Mouse (Mus musculus) forebrain, postnatal 0 days (tissue): ENCODE measurements around the gene Tas2r144. TPM values are rescaled to one million over a fixed set of nuclear protein-coding genes. Genes with fewer than 3 reads are reported as not detected.

ENCODE experiments used
- ATAC-seq: fragments of 200-750 bp; cut with Nextera tagmentation; 2 replicates; pipeline ENCODE4 v1.8.0; 2017; ENCODE audit warnings: mild to moderate bottlenecking, moderate library complexity
- DNase-seq: peaks from one replicate; pipeline ENCODE4 v3.0.0-alpha.2; 2015
- H3K27ac ChIP-seq: fragments of 300-500 bp; sonication (generic); 2 replicates; pipeline ENCODE4 v1.5.1; 2014; ENCODE audit warnings: low read depth, mild to moderate bottlenecking, antibody characterized with exemption, low read length, moderate library complexity, mixed read lengths
- H3K27me3 ChIP-seq: fragments of 300-500 bp; sonication (generic); 2 replicates; pipeline ENCODE4 v1.6.1; 2014; ENCODE audit warnings: mild to moderate bottlenecking, low read length, mixed read lengths; ENCODE audit not compliant: insufficient read depth
- H3K36me3 ChIP-seq: fragments of 300-500 bp; sonication (generic); 2 replicates; pipeline ENCODE4 v1.6.1; 2014; ENCODE audit warnings: mild to moderate bottlenecking, moderate library complexity; ENCODE audit not compliant: insufficient read depth
- H3K4me1 ChIP-seq: fragments of 300-500 bp; sonication (generic); 2 replicates; pipeline ENCODE4 v1.6.1; 2014; ENCODE audit warnings: antibody characterized with exemption; ENCODE audit not compliant: insufficient read depth
- H3K4me2 ChIP-seq: fragments of 300-500 bp; sonication (generic); 2 replicates; pipeline ENCODE4 v1.6.1; 2014; ENCODE audit warnings: low read depth, mild to moderate bottlenecking, moderate library complexity
- H3K4me3 ChIP-seq: fragments of 300-500 bp; sonication (generic); 2 replicates; pipeline ENCODE4 v1.5.1; 2014; ENCODE audit warnings: low read depth, low read length, mixed read lengths
- H3K9ac ChIP-seq: fragments of 300-500 bp; sonication (generic); 2 replicates; pipeline ENCODE4 v1.6.1; 2014; ENCODE audit warnings: mild to moderate bottlenecking
- H3K9me3 ChIP-seq: fragments of 300-500 bp; sonication (generic); 2 replicates; pipeline ENCODE4 v1.6.1; 2016; ENCODE audit warnings: low read length
- CTCF ChIP-seq: sonication (generic); IDR thresholded peaks from 2 replicates; pipeline ENCODE4 v1.5.1; 2016; ENCODE audit warnings: antibody characterized with exemption, control low read depth, low read depth
- WGBS: fragments of 180-500 bp; shearing (Covaris S2); extraction: QIAGEN DNeasy Blood & Tissue Kit; methylation state at CpG from one replicate; pipeline ENCODE4 v1.1.7; 2014; 5-methylcytosine and 5-hydroxymethylcytosine counted together
- polyA plus RNA-seq: library from polyadenylated mRNA; unstranded; fragments of >200 nt; fragmentation: Nextera tagmentation; extraction: Ambion mirVana; gene quantifications from 2 replicates; pipeline ENCODE4 v1.2.1, GENCODE M21; 2015
- total RNA-seq: library from RNA; depleted of rRNA; stranded (reverse); fragments of >200 nt; gene quantifications from 2 replicates; pipeline ENCODE4 v1.2.3, GENCODE M21; 2014; rRNA removed

Gene Tas2r144
- total RNA-seq, result not detected in 2 replicates
- polyA plus RNA-seq, result not detected in 2 replicates

DNA sequence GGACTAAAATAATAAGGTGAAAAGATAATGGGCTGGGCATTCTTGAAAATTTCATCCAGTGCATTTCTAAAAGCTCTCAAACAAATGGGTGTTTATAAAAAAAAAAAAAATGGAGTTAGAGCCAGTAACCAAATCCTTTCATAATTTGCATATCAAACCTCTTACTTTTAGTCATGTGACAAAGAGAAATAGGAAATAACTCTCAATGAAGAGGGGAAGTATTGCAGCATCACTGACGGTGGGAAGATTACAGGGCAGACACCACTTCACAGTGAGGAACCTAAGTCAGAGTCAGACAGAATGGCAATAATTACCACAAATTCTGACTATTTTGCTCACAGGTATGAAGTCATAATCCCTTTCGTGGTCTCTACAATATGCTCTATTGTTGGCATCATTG, at the start of gene Tas2r144:
Tas2r144 (plus strand) TSS at position 301 of the 400 bp plus-strand sequence.
- Histone ChIP-seq H3K9ac (no peak within 1 kb of the TSS), H3K36me3 (no peaks in the 10 kb centered on the region), H3K27me3 (no peaks in the 10 kb centered on the region), H3K9me3 (no peaks in the 10 kb centered on the region), H3K4me1 (no peaks in the 10 kb centered on the region), H3K27ac (no peak within 1 kb of the TSS), H3K4me3 (no peak within 1 kb of the TSS), H3K4me2 (no peak within 1 kb of the TSS)
- DNase-seq (no peak), ATAC-seq (no peak)
- TF ChIP-seq CTCF, result no peak
- WGBS, result 82% methylated on average over 2 of the region's 2 CpGs

DNA sequence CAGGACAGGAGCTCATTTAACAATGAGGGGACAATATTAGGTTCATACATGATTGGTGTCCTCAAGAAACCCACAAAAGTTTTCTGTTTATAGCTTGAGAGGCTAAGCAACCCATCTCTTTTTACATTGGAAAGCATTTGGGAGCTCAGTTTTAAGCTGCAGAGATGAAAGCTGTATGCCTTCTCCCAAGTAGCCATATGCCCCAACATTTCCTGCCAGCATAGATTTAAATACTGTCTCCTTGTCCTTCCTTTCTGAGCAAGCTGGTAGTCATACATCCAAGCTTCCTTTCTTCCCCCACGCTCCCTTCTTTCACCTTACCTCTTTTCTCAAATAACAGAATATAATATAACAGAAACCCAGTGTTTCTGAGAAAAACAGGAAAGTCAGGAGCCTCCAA, 32.7 kb upstream of the Tas2r144 start:
- no peak for TF ChIP-seq CTCF
- 48% methylated on average over 1 of the region's 1 CpGs for WGBS
- DNase-seq (peak; percentile 53), ATAC-seq (peak; percentile 76)
- Histone ChIP-seq H3K27me3 (no peaks in the 10 kb centered on the region), H3K27ac (peak overlapping the region; percentile 23; the same call in 1 of the 2 replicates), H3K9me3 (no peaks in the 10 kb centered on the region), H3K4me1 (no peaks in the 10 kb centered on the region), H3K9ac (no peak overlapping the region), H3K36me3 (no peaks in the 10 kb centered on the region), H3K4me2 (no peak overlapping the region), H3K4me3 (no peak overlapping the region)

DNA sequence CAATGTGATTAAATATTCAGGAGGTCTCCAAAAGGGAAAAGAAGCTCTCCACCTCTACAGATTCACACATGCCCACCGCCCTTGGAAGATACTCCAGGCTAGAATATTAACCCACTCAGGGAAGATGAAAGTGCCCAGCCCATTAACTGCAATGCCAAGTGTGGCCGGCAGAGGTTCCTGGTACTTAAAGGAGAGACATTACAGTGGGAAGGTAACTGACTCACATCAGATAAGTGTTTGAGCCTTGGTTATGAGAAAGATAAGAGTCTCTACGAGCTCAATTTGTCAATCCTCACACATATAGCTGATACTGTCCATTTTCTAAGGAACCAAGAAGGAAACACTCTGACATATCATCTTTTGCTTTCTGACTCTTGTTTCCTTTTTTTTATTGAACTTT, 28.9 kb upstream of the Tas2r144 start:
- 64% methylated on average over 3 of the region's 3 CpGs for WGBS
- no peaks in the 10 kb centered on the region for H3K4me1 ChIP-seq
- no peak for ATAC-seq

DNA sequence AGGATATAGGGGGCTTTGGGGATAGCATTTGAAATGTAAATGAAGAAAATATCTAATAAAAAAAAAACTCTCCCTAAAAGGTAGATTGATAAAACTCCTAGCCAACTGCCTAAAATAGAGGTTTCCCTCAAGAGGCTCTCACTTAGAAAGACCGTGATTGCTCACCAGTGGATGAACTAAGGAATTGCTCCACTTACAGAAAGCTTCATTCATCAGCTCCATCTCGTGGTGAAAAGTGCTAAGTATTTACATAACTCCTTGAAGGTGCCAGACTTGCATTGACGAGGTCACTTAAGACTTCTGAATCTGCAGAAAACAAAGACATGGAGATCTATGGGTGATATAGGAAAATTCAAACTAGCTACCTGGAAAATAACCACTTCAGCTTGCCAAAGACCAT, 17.4 kb upstream of the Tas2r144 start:
- WGBS, result 26% methylated on average over 3 of the region's 3 CpGs
- ATAC-seq (peak; percentile 82), DNase-seq (peak; percentile 72)
- peak; percentile 78 for TF ChIP-seq CTCF
- Histone ChIP-seq H3K27ac (no peak overlapping the region), H3K9me3 (no peaks in the 10 kb centered on the region), H3K9ac (no peak overlapping the region), H3K36me3 (no peaks in the 10 kb centered on the region), H3K4me3 (no peak overlapping the region), H3K27me3 (no peaks in the 10 kb centered on the region), H3K4me2 (no peak overlapping the region), H3K4me1 (no peaks in the 10 kb centered on the region)

More for the DNA sequence above, 28.9 kb upstream of the Tas2r144 start:
- Histone ChIP-seq H3K4me2 (no peak overlapping the region), H3K9ac (no peak overlapping the region), H3K27me3 (no peaks in the 10 kb centered on the region), H3K27ac (no peak overlapping the region), H3K36me3 (no peaks in the 10 kb centered on the region), H3K4me3 (no peak overlapping the region), H3K9me3 (no peaks in the 10 kb centered on the region)
- TF ChIP-seq CTCF, result no peak
- DNase-seq, result no peak

DNA sequence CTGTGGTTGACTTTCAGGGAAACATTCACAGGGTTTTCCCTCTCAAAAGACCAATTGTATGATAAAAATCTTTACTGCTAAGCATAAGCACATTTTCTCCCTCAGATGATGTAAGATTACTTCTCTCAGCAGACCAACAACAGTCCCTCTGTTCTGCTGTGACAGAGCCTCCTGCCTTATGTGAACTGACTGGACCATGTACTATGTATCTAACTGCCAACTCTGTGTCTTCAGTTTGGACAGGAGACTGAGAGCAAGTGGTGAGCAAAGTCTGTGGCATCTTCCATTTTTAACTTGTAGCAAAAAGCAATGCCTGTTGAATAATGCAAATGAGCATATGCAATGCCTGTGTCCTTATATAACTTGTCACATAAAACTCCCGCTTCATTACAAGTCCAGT, 15.6 kb upstream of the Tas2r144 start:
- no peaks in the 10 kb centered on the region for H3K4me1 ChIP-seq
- no peak overlapping the region for H3K27ac ChIP-seq
- TF ChIP-seq CTCF, result no peak
- H3K27me3 ChIP-seq, result no peaks in the 10 kb centered on the region
- H3K9me3 ChIP-seq, result no peaks in the 10 kb centered on the region
- ATAC-seq (peak; percentile 87), DNase-seq (peak; percentile 11)
- no peaks in the 10 kb centered on the region for H3K36me3 ChIP-seq
- H3K4me2 ChIP-seq, result no peak overlapping the region
- WGBS, result 74% methylated on average over 1 of the region's 1 CpGs
- no peak overlapping the region for H3K9ac ChIP-seq
- H3K4me3 ChIP-seq, result no peak overlapping the region

DNA sequence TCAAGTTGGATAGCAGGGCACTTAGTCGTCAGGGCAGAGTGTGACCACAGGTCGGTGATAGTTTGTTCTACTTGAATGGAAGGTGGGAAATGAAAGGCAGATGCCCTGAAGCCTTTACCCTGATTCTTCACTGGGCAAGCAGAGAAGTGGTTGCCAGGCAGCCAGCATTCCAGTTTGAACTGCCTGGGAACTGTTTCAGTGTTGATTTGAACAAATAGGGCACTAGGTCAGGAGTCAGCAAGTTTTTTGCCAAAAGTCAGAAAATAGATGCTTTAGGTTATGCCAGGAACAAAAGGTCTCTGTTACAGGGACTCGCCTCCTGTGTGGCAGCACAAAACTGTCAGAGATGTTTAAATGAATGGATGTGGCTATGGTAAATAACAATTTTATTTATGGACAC, 7.2 kb downstream of the Tas2r144 start:
- Histone ChIP-seq H3K27ac (no peak overlapping the region), H3K27me3 (no peaks in the 10 kb centered on the region), H3K9ac (no peak overlapping the region), H3K4me1 (no peaks in the 10 kb centered on the region), H3K36me3 (no peaks in the 10 kb centered on the region), H3K4me2 (no peak overlapping the region), H3K9me3 (no peaks in the 10 kb centered on the region), H3K4me3 (no peak overlapping the region)
- ATAC-seq, result 0 out of 2 replicates have a peak, but pooled peaks have one; percentile 16
- DNase-seq, result no peak
- WGBS, result 83% methylated on average over 3 of the region's 3 CpGs
- no peak for TF ChIP-seq CTCF

DNA sequence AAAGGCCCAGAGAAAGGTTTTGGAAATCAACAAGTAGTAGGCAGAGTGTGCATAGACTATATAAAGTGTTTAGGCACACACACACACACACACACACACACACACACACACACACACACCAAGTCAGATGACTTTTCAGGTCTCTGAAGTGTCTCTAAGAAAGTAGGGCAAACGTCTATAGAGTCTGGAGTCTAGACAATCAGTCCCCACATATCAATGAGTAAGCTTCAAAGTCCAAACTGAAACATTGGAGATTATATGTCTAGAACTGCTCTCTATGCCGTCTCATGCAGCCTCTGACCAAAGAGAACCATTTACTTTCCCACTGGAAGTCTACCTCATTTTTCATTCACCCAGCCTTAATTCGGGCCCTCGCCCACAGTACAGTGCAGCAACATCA, 9.9 kb downstream of the Tas2r144 start:
- H3K4me2 ChIP-seq, result no peak overlapping the region
- H3K36me3 ChIP-seq, result no peaks in the 10 kb centered on the region
- DNase-seq (no peak), ATAC-seq (no peak)
- H3K9ac ChIP-seq, result no peak overlapping the region
- H3K4me3 ChIP-seq, result no peak overlapping the region
- 74% methylated on average over 4 of the region's 4 CpGs for WGBS
- H3K27ac ChIP-seq, result no peak overlapping the region
- no peaks in the 10 kb centered on the region for H3K27me3 ChIP-seq
- H3K4me1 ChIP-seq, result no peaks in the 10 kb centered on the region
- H3K9me3 ChIP-seq, result no peaks in the 10 kb centered on the region
- no peak for TF ChIP-seq CTCF
